ENCODE assay signal across 8 mouse cellular contexts in the genomic region with DNA sequence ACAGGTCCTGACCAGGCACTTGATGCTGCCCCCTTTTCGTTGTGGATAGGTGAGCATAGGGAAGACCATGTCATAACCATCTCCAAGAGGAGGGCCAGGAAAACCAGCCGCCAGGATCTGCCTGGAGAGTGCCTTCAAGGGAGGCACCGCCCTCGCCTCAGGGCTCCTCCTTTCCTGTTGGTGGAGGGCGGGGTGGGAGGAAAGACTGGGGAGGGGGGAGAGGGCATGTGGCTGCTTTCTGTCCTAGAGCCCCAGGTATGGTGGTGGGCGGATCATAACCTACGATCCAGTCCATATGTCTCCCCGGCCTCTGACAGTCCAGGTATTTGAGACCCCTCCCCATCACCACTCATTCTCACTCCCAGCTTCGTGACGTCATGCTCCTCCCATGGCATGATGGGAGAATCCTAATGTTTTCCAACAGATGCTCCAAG. TPM values are rescaled to one million over a fixed set of nuclear protein-coding genes. Genes with fewer than 3 reads are reported as not detected.
A peak's percentile ranks its signal among the peaks of the same experiment; 100 is the strongest.
DNase-seq lines count a peak whose midpoint lies in the region; ATAC-seq and TF ChIP-seq lines count a peak whose summit lies in the region.

No protein-coding gene starts in this region.

- H3K27ac ChIP-seq in forebrain, embryonic 11.5 days (ENCODE audit: low read depth, low read length) = no peak overlapping the region
- peak overlapping the region; percentile 82 for H3K27ac ChIP-seq in midbrain, embryonic 13.5 days
- no peak overlapping the region for H3K27ac ChIP-seq in liver, postnatal 0 days (ENCODE audit: low read depth)

- TF ChIP-seq CTCF in liver, postnatal 0 days (IDR thresholded peaks at IDR 0.05; ENCODE audit: low read depth) = no peak

- TF ChIP-seq EP300 in liver, postnatal 0 days (IDR thresholded peaks at IDR 0.05; ENCODE audit: low read depth) = no peak

- peak overlapping the region; percentile 83; the same call in 1 of the 2 replicates for H3K9ac ChIP-seq in forebrain, embryonic 11.5 days (ENCODE audit: low read length)
- peak overlapping the region; percentile 92 for H3K9ac ChIP-seq in midbrain, embryonic 13.5 days (replicated peaks)
- H3K9ac ChIP-seq in liver, postnatal 0 days (replicated peaks) = no peak overlapping the region

- H3K9me3 ChIP-seq in forebrain, embryonic 11.5 days (ENCODE audit: control insufficient read depth, low read length) = no peaks in the 10 kb centered on the region
- no peaks in the 10 kb centered on the region for H3K9me3 ChIP-seq in midbrain, embryonic 13.5 days
- no peaks in the 10 kb centered on the region for H3K9me3 ChIP-seq in liver, postnatal 0 days (ENCODE audit: low read length)

- peak; percentile 77 for ATAC-seq in forebrain, embryonic 11.5 days (replicated peaks; ENCODE audit: low FRiP score)
- ATAC-seq in midbrain, embryonic 13.5 days = peak; percentile 84
- ATAC-seq in liver, postnatal 0 days = no peak

- under 1% methylated on average over 9 of the region's 10 CpGs for WGBS in forebrain, embryonic 11.5 days
- 2% methylated on average over 10 of the region's 10 CpGs for WGBS in midbrain, embryonic 13.5 days
- WGBS in liver, postnatal 0 days (ENCODE audit: insufficient replicate concordance) = 8% methylated on average over 10 of the region's 10 CpGs

- peak overlapping the region; percentile 51 for H3K4me3 ChIP-seq in forebrain, embryonic 11.5 days (ENCODE audit: low read depth, low read length)
- peak overlapping the region; percentile 63 for H3K4me3 ChIP-seq in midbrain, embryonic 13.5 days (replicated peaks)
- H3K4me3 ChIP-seq in liver, postnatal 0 days (ENCODE audit: low read depth, low read length) = no peak overlapping the region

- no peaks in the 10 kb centered on the region; the same call in 1 of the 2 replicates for H3K27me3 ChIP-seq in forebrain, embryonic 11.5 days (ENCODE audit: control insufficient read depth, insufficient read depth, low read length)
- no peaks in the 10 kb centered on the region for H3K27me3 ChIP-seq in midbrain, embryonic 13.5 days
- peaks cover 18% of the 10 kb centered on the region for H3K27me3 ChIP-seq in liver, postnatal 0 days (ENCODE audit: insufficient read depth, low read length)

- peaks cover 9% of the 10 kb centered on the region; the same call in 1 of the 2 replicates for H3K4me1 ChIP-seq in forebrain, embryonic 11.5 days (replicated peaks; ENCODE audit: control insufficient read depth, insufficient read depth, low read length)
- H3K4me1 ChIP-seq in midbrain, embryonic 13.5 days (replicated peaks) = peaks cover 37% of the 10 kb centered on the region
- H3K4me1 ChIP-seq in liver, postnatal 0 days (ENCODE audit: insufficient read depth) = no peaks in the 10 kb centered on the region

- DNase-seq in cerebellum, adult 9-11 months = peak; percentile 73
- DNase-seq in forebrain, embryonic 11.5 days (ENCODE audit: low spot score) = peak; percentile 65
- DNase-seq in layer of hippocampus, adult 18-20 months (ENCODE audit: low spot score in 2 of 2) = peak; percentile 67 to 87
- no peak for DNase-seq in liver, postnatal 0 days
- DNase-seq in kidney, postnatal 25 days = no peak
- DNase-seq in spleen, postnatal 14 days (ENCODE audit: low spot score in 2 of 2) = no peak
- no peak for DNase-seq in adrenal gland, postnatal 14 days

- H3K4me2 ChIP-seq in forebrain, embryonic 11.5 days (ENCODE audit: low read depth, low read length, severe bottlenecking) = peak overlapping the region; percentile 93
- peak overlapping the region; percentile 81 for H3K4me2 ChIP-seq in midbrain, embryonic 13.5 days (replicated peaks)
- no peak overlapping the region for H3K4me2 ChIP-seq in liver, postnatal 0 days (ENCODE audit: low read depth, low read length)

- no peaks in the 10 kb centered on the region for H3K36me3 ChIP-seq in forebrain, embryonic 11.5 days (ENCODE audit: control insufficient read depth, insufficient read depth, low read length)
- peaks cover 9% of the 10 kb centered on the region for H3K36me3 ChIP-seq in midbrain, embryonic 13.5 days
- H3K36me3 ChIP-seq in liver, postnatal 0 days (replicated peaks; ENCODE audit: insufficient read depth, low read length) = no peaks in the 10 kb centered on the region

RNA-seq across cellular contexts. Expression of gene Phactr3, which starts 22.7 kb away (rescaled TPM):
- 11.3 and 13.5 TPM in 2 replicates for polyA plus RNA-seq in forebrain, embryonic 11.5 days (2014; fragmentation: Nextera tagmentation; extraction: Ambion mirVana)
- total RNA-seq in layer of hippocampus, adult 18-20 months (2021) = 100 to 1,000 TPM; 146 to 149 TPM
- 37.8 and 39.6 TPM in 2 replicates for polyA plus RNA-seq in midbrain, embryonic 13.5 days (2015; fragmentation: Nextera tagmentation; extraction: Ambion mirVana)
- not detected in 2 replicates for polyA plus RNA-seq in liver, postnatal 0 days (2015; fragmentation: Nextera tagmentation; extraction: Ambion mirVana)
- total RNA-seq in adrenal gland, postnatal 14 days (2021) = 1.5 and 4.1 TPM in 2 replicates

Comparison
In these comparisons a context has a peak if more than half of its experiments do, and no peak if none do; other contexts are left out.
1. DNase-seq: peak in cerebellum, adult 9-11 months (single experiment), forebrain, embryonic 11.5 days (single experiment) and layer of hippocampus, adult 18-20 months (2 of 2); none in liver, postnatal 0 days (single experiment), kidney, postnatal 25 days (0 of 2), spleen, postnatal 14 days (0 of 2) and adrenal gland, postnatal 14 days (single experiment).
2. RNA of gene Phactr3, which starts 22.7 kb away (polyA plus RNA-seq): 37.8 to 39.6 TPM in midbrain, embryonic 13.5 days and 11.3 to 13.5 TPM in forebrain, embryonic 11.5 days; not detected in liver, postnatal 0 days; every median in the first group is over 10 times any median in the second.